Comparison of ENCODE assay signal across 8 mouse cellular contexts in the genomic region with DNA sequence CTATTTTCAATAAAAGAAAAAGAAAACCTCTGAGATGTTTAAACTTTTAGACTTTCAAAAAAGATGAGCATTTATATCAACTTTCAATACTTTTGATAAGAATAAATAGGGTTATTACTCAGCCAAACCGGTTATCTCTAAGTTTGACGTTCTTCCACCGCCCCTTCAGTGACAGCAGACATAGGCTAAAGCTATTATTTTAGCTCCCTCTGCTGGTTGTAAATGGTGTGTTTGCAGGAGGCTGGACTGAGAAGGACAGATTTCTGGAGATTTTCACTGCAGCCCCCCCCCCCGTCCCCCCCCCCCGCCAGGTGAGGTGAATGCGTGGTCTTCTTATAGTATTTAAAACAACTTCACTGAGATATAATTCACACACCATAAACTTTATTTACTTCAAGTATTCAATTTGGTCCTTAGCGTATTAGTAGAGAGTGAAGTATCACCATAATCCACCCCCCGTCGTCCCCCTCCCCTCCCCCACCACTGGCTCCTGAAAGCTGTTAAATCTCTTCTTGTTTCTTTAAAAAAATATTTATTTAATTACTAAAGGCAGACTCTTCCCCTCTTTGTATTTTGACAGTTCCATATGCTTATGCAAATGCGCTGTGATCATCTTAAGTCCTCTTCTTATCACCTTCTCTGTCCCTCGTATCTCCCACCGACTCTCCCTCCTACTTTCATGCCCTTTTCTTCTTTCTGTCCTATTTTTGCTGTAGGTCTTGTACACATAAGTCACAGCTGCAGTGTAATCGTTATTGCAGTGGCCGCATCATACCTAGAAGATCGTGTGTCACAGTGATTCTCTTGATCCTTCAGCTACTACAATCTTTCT. TPM values are rescaled to one million over a fixed set of nuclear protein-coding genes. Genes with fewer than 3 reads are reported as not detected.
DNase-seq lines count a peak whose midpoint lies in the region; ATAC-seq and TF ChIP-seq lines count a peak whose summit lies in the region.

No protein-coding gene starts in this region.

- H3K27ac ChIP-seq in ES-E14 (ENCODE audit: insufficient read depth, low read depth, low read length, poor library complexity, severe bottlenecking): no peak overlapping the region
- no peak overlapping the region for H3K27ac ChIP-seq in heart, embryonic 14.5 days (replicated peaks in 1 of 2; ENCODE audit: control insufficient read depth in 1 of 2, insufficient read depth in 1 of 2, low read depth in 2 of 2, low read length in 2 of 2)

- no peaks in the 10 kb centered on the region for H3K4me1 ChIP-seq in ES-E14 (ENCODE audit: control insufficient read depth in 2 of 2, insufficient read depth in 2 of 2, low read length in 2 of 2, poor library complexity in 1 of 2)
- H3K4me1 ChIP-seq in heart, embryonic 14.5 days (ENCODE audit: control insufficient read depth in 2 of 2, insufficient read depth in 2 of 2, low read length in 2 of 2): no peaks in the 10 kb centered on the region

- ATAC-seq in heart, embryonic 14.5 days (ENCODE audit: insufficient number of reproducible peaks, insufficient read depth, low FRiP score, low read depth): no peak

- DNase-seq in gastrocnemius, postnatal 14 days: peak; percentile 9
- no peak for DNase-seq in gastrocnemius, postnatal 25 days
- peak; percentile 15 for DNase-seq in ES-E14 (ENCODE audit: low read depth, low spot score)
- DNase-seq in cerebellum, postnatal 36 days: peak; percentile 9 to 41
- peak; percentile 43 to 60 for DNase-seq in kidney, postnatal 36 days
- peak; percentile 69 for DNase-seq in lung, postnatal 36 days
- DNase-seq in telencephalon, adult 2 months (ENCODE audit: low read depth, low spot score): peak; percentile 31

- WGBS in heart, embryonic 14.5 days: 16% methylated on average over 12 of the region's 15 CpGs

- in situ Hi-C loops in ES-E14 (cut with MboI; ENCODE audit: low sequenced_read_pairs in 2 of 2, unreplicated experiment in 2 of 2): no loop called here

- H3K4me2 ChIP-seq in heart, embryonic 14.5 days (ENCODE audit: low read length): peak overlapping the region; percentile 48

- H3K27me3 ChIP-seq in heart, embryonic 14.5 days (ENCODE audit: control insufficient read depth, insufficient read depth, low read length): no peaks in the 10 kb centered on the region

- no peaks in the 10 kb centered on the region for H3K36me3 ChIP-seq in ES-E14 (ENCODE audit: control insufficient read depth, insufficient read depth, low read length, poor library complexity, severe bottlenecking)
- no peaks in the 10 kb centered on the region for H3K36me3 ChIP-seq in heart, embryonic 14.5 days (ENCODE audit: control insufficient read depth, insufficient read depth, low read length)

- no peak overlapping the region for H3K9ac ChIP-seq in ES-E14 (ENCODE audit: insufficient read depth, low read depth, low read length, poor library complexity, severe bottlenecking)
- H3K9ac ChIP-seq in heart, embryonic 14.5 days (ENCODE audit: low read length): no peak overlapping the region

- H3K9me3 ChIP-seq in ES-E14 (ENCODE audit: control insufficient read depth, insufficient read depth, low read depth, low read length): no peaks in the 10 kb centered on the region
- no peaks in the 10 kb centered on the region for H3K9me3 ChIP-seq in heart, embryonic 14.5 days (ENCODE audit: control insufficient read depth, low read length)

- H3K4me3 ChIP-seq in ES-E14 (ENCODE audit: insufficient read depth in 1 of 2, low read depth in 1 of 2, low read length in 2 of 2, poor library complexity in 1 of 2, severe bottlenecking in 1 of 2): no peak overlapping the region
- H3K4me3 ChIP-seq in heart, embryonic 14.5 days (ENCODE audit: control insufficient read depth in 1 of 2, insufficient read depth in 1 of 2, low read depth in 1 of 2, low read length in 2 of 2): peak overlapping the region in 1 of 2 experiments; percentile 19; a peak in 2 of 4 replicates

- intact Hi-C loops in gastrocnemius, postnatal 14 days (cut with DNase I; ENCODE audit: low total_unique reads): loop anchor here (5.0 to 10.0 kb wide), 2 partner anchors 163 to 295 kb away; no protein-coding TSS in a partner anchor

TF ChIP-seq in ES-E14, 5 proteins besides CTCF, POLR2A, EP300 and RAD21:
- TF ChIP-seq ZC3H11A (IDR thresholded peaks at IDR 0.05; ENCODE audit: borderline replicate concordance, low read depth, low read length): no peak
- no peak for TF ChIP-seq HCFC1 (IDR thresholded peaks at IDR 0.05; ENCODE audit: borderline replicate concordance, insufficient read depth, low read length)
- TF ChIP-seq MAFK (IDR thresholded peaks at IDR 0.05; ENCODE audit: insufficient read depth, low read depth, low read length): no peak
- no peak for TF ChIP-seq ZNF384 (IDR thresholded peaks at IDR 0.05; ENCODE audit: low read depth, low read length)

RNA-seq across cellular contexts. Expression of gene Lgr5, which starts 30.1 kb away (rescaled TPM):
- under 1 TPM; 0.14 to 0.31 TPM for total RNA-seq in gastrocnemius, postnatal 14 days (2021)
- under 1 TPM in 1 of 2 experiments, not detected in 1; 0.35 TPM for total RNA-seq in gastrocnemius, postnatal 25 days (2021)
- 0.22 and 0.53 TPM in 2 replicates for total RNA-seq in ES-E14 (2012; rRNA removed)
- 0.19 and 0.32 TPM in 2 replicates for polyA plus RNA-seq in heart, embryonic 14.5 days (2014; fragmentation: Nextera tagmentation; extraction: Ambion mirVana)

RNA-seq across cellular contexts. Expression of gene A930009A15Rik, which starts 47.9 kb away (rescaled TPM):
- total RNA-seq in gastrocnemius, postnatal 14 days (2021): not detected
- not detected for total RNA-seq in gastrocnemius, postnatal 25 days (2021)
- total RNA-seq in ES-E14 (2012; rRNA removed): not detected in 2 replicates
- polyA plus RNA-seq in heart, embryonic 14.5 days (2014; fragmentation: Nextera tagmentation; extraction: Ambion mirVana): not detected in 2 replicates
